Mouse (Mus musculus): ENCODE data around the gene Gm47996. TPM values are rescaled to one million over a fixed set of nuclear protein-coding genes. Genes with fewer than 3 reads are reported as not detected.
"Not testable (repeated sequence)": the region's sequence is repeated elsewhere in the genome, so short reads cannot be mapped to it uniquely, and the experiment has no call there.

The Gm47996 gene
- not detected in 2 replicates for polyA plus RNA-seq (2012; ENCODE audit: insufficient read depth, insufficient read length, low replicate concordance, missing spikeins)

DNA sequence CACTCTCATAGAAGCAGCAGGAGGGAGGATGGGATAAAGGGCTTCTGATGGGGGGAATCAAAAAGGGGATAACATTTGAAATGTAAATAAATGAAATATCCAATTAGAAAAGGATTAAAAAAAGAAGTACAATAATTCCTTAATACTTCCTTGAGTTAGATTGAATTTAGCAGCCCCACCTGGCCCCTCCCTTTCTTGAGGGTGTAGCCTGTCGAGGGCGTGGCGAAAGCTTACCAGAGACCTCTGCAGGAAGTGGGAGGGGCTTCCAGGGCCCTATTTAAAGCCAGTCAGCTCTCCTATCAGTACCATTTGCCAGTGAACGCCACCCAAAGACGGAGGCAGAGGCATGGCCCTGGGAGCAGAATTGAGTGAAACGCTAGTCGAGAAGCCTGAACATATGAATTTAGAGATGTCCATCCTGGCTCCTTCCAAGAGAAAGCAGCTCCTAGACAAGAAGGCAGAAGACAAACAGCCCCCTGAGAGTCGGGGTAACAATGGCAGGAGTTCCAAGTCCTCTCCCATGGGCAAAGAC, at the start of gene Gm47996:
Gene Gm47996, plus strand, starts transcription at position 308 of the 532 bp plus-strand sequence.
- WGBS, result 99% methylated on average over 5 of the region's 8 CpGs
- H3K4me1 ChIP-seq (ENCODE audit: control insufficient read depth, insufficient read depth, low read length); H3K27ac ChIP-seq (ENCODE audit: insufficient read depth, low read depth, low read length); H3K4me3 ChIP-seq (ENCODE audit: insufficient read depth, low read depth, low read length): not testable (repeated sequence)

DNA sequence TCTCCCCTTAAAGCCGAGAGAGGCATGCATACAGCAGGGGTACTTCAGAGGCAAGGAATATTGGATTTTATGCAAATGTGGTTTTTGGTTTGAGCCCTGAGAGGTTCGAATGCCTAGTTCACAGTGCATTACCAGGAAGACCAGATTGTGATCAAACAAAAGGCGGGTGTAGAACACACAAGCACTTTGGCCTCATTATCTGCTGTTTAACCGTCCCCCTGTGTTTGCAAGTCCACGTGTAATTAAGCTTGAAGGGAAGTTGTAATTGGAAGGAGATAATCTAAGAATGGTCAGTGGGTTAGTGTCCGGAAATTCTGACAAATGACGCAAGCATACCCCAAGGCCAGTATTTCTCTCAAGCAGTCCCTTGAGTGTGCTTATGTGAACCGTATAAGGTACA, 43.9 kb upstream of the Gm47996 start:
- 72% methylated on average over 8 of the region's 8 CpGs for WGBS

DNA sequence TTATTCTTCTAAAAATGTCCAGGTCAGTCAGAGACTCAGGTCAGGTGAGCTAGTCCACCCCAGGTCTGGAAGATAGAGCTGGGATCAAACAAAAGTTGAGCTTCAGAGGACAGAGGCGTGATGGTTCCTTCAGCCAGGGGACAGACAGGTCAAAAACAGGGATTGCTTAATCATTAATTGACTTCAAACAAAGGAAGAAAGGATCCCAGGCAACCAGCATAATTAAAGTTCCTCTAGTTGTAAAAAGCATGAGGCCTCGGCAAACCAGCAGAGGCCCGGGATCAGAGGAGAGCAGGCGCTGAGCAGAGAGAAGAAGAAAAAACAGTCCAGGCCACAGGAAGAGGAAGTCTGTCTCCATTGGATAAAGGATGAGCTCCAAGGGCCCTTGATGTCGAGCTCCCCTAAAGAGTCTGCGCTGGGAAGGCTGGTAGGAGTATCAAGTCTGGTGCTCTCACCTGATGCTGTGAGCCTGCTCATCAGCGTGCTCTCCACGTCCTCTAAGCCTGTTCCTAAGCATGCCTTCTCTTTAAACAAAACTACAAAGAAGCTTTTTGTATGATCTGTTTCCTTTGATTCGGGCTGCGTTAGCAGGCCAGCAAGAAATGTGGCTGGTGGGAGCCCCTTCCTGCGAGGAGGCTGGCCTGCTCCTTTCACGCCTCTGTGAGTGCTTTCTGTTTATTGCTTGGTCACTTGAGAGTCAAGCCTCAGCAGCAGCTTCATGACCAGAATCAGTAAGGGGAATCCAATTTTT, 42.5 kb upstream of the Gm47996 start:
- Histone ChIP-seq H3K27ac (ENCODE audit: insufficient read depth, low read depth, low read length) (no peak overlapping the region), H3K4me3 (ENCODE audit: insufficient read depth, low read depth, low read length) (no peak overlapping the region), H3K4me1 (ENCODE audit: control insufficient read depth, insufficient read depth, low read length) (no peaks in the 10 kb centered on the region; the same call in 1 of the 2 replicates)
- no peak for TF ChIP-seq CTCF (IDR thresholded peaks at IDR 0.05; ENCODE audit: insufficient read depth, low read depth, low read length)
- TF ChIP-seq POLR2A (IDR thresholded peaks at IDR 0.05; ENCODE audit: insufficient read depth, low read depth, low read length), result no peak
- 71% methylated on average over 12 of the region's 12 CpGs for WGBS

More for the DNA sequence above, 43.9 kb upstream of the Gm47996 start:
- H3K4me3 ChIP-seq (ENCODE audit: insufficient read depth, low read depth, low read length), result no peak overlapping the region
- no peak for TF ChIP-seq CTCF (IDR thresholded peaks at IDR 0.05; ENCODE audit: insufficient read depth, low read depth, low read length)
- TF ChIP-seq POLR2A (IDR thresholded peaks at IDR 0.05; ENCODE audit: insufficient read depth, low read depth, low read length), result no peak
- H3K4me1 ChIP-seq (ENCODE audit: control insufficient read depth, insufficient read depth, low read length), result no peaks in the 10 kb centered on the region; the same call in 1 of the 2 replicates
- no peak overlapping the region for H3K27ac ChIP-seq (ENCODE audit: insufficient read depth, low read depth, low read length)

DNA sequence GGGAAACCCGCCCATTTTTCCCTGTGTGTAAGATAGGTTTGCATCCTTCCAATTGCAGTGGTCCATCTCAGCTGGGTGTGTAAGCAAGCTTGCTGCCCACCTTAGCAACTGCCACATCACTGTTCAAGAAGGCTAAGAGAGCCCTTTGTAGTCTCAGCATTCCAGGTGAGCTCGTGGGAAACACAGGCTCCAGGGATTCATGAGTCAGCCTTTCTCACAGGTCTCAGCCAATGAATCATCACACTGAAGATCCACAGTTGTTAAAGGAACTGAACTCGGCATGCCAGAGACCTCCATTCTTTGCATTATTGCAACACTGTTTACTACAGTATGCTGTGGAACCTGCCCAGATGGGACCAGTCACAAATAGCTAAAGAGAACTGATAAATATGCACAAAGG, 41.3 kb upstream of the Gm47996 start:
- TF ChIP-seq CTCF (IDR thresholded peaks at IDR 0.05; ENCODE audit: insufficient read depth, low read depth, low read length) (no peak), POLR2A (IDR thresholded peaks at IDR 0.05; ENCODE audit: insufficient read depth, low read depth, low read length) (no peak)
- Histone ChIP-seq H3K4me3 (ENCODE audit: insufficient read depth, low read depth, low read length) (no peak overlapping the region), H3K4me1 (ENCODE audit: control insufficient read depth, insufficient read depth, low read length) (no peaks in the 10 kb centered on the region; the same call in 1 of the 2 replicates), H3K27ac (ENCODE audit: insufficient read depth, low read depth, low read length) (no peak overlapping the region)
- 65% methylated on average over 3 of the region's 3 CpGs for WGBS

DNA sequence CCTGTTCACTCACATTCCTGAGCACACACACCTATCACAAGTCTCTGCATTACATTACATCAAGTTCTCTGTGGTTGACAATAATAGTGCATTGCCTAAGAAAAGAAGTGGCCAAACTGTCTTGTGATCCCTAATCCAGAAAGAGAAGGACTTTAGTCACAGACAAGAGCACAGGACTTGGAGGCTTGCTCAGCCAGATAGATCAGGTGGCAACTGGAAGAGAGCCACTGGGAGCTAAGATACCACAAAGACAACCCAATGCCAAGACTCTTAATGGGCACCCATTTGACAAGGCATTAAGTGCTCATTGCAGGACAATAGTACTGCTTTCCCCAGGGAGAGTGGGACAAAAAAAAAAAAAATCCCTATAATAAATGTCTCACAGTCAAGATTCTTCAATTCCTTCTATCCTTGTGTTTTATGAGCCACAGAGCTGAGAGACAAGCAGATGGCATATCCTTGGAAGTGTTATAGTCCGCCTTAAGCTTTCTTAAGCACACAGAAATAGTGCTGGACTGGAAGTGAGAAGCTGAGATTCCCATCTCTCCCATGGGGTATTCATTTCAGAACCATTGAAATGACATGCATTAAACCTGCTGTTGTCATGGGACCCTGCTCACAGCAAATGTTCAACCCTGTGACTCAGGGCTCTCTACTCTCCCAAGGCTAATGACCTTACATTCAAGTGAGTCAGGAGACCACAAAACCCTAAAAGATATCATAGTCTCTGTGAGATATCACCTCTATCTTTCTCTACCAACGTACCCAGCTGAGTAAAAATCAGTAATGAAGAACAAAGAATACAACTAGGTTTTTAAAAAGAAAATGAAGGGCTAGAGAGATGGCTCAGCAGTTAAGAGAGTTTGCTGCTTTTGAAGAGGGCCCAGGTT, 38.1 kb upstream of the Gm47996 start:
- TF ChIP-seq POLR2A (IDR thresholded peaks at IDR 0.05; ENCODE audit: insufficient read depth, low read depth, low read length) (no peak), CTCF (IDR thresholded peaks at IDR 0.05; ENCODE audit: insufficient read depth, low read depth, low read length) (no peak)

DNA sequence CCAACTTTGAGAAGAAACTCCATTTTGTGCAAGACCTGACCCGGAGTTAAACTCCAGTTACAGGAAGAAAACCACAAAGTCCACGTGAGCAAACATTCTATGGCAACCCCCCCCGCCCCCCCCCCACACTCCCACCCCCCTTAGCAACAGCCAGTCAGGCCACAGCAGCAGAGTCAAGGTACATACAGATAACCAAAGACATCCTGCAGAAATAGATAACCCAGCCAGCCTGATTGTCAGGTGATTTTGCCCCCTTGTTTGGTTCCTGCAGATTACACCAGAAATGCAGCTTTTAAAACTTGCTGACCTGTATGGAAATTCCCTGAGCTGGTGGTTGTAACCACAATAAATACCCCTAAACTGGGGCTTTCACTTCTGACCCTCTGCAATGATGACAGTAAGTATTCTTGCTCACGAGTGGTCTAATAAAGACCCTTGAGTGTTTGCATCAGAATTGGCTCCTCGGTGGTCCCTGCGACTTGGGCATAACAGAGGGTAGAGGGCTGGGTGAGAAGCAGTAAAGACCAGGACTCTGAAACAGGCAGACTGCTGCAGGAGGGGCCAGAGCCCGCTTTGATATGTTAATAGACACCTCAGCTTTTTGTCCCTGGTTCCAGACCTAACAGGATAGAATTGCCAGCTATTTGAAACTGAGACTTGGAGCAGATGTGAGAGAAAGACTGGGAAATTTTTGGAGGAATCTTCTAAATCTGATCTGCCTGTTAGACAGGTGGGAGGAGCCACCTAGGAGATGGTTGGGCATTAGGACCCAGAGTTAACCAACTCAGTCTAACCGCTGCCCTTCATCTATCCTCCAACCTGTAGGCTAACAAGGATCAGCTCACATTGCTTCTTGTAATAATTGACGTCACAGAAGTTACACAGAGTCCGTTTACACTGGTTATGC, 32.6 kb upstream of the Gm47996 start:
- no peak overlapping the region for H3K27ac ChIP-seq (ENCODE audit: insufficient read depth, low read depth, low read length)

More for the DNA sequence above, 38.1 kb upstream of the Gm47996 start:
- Histone ChIP-seq H3K27ac (ENCODE audit: insufficient read depth, low read depth, low read length) (no peak overlapping the region), H3K4me1 (ENCODE audit: control insufficient read depth, insufficient read depth, low read length) (no peaks in the 10 kb centered on the region; the same call in 1 of the 2 replicates), H3K4me3 (ENCODE audit: insufficient read depth, low read depth, low read length) (no peak overlapping the region)
- WGBS, result 82% methylated on average over 2 of the region's 2 CpGs

DNA sequence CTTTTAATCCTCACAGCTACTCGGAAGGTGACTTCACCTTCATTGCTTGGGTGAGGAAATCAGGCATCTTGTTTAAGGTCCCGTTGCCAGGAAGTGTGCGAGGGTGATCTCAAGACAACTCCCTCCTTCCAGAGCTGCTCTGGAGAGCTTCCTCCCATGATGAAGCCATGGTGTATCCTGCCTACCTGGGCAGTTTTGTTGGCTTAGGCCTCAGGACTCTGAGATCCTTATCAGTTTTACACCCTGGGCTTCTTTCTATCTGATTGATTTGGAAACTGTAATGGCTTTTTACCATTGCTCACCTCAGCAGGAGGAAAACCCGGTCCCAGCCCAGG, 32.0 kb upstream of the Gm47996 start:
- no peak for TF ChIP-seq POLR2A (IDR thresholded peaks at IDR 0.05; ENCODE audit: insufficient read depth, low read depth, low read length)
- no peak for TF ChIP-seq CTCF (IDR thresholded peaks at IDR 0.05; ENCODE audit: insufficient read depth, low read depth, low read length)
- no peak overlapping the region for H3K4me3 ChIP-seq (ENCODE audit: insufficient read depth, low read depth, low read length)
- 41% methylated on average over 4 of the region's 4 CpGs for WGBS
- H3K27ac ChIP-seq (ENCODE audit: insufficient read depth, low read depth, low read length), result no peak overlapping the region
- no peaks in the 10 kb centered on the region for H3K4me1 ChIP-seq (ENCODE audit: control insufficient read depth, insufficient read depth, low read length)

More for the DNA sequence above, 32.6 kb upstream of the Gm47996 start:
- Histone ChIP-seq H3K4me3 (ENCODE audit: insufficient read depth, low read depth, low read length) (no peak overlapping the region), H3K4me1 (ENCODE audit: control insufficient read depth, insufficient read depth, low read length) (no peaks in the 10 kb centered on the region)
- TF ChIP-seq POLR2A (IDR thresholded peaks at IDR 0.05; ENCODE audit: insufficient read depth, low read depth, low read length), result no peak
- no peak for TF ChIP-seq CTCF (IDR thresholded peaks at IDR 0.05; ENCODE audit: insufficient read depth, low read depth, low read length)
- WGBS, result 23% methylated on average over 10 of the region's 10 CpGs

DNA sequence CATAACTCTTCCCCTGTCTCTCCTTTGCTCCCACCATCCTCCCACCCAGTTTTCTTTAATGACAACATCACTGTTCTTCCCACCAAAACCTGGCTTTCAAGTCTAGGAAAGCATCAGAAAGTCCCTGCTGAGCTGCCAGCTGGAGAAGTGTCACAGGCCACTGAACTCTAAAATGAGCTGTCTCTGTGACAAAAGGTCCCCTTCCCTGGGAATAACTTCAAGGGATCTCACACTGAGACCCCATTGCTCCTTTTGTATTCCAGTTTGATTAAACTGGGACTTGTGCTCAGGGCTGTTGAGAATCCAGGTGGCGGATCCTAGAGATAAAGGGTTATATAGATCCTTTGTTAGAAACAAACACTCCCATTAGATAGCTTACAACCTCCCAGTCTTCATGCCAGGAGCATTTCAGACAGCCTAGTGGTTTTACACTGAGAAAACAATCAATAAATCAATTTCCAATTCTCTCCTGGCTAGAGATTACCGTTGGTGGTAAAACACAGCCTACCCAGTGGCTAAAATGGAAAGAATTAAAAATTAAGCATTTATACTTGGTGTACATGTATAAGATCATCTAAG, 31.3 kb upstream of the Gm47996 start:
- Histone ChIP-seq H3K4me1 (ENCODE audit: control insufficient read depth, insufficient read depth, low read length) (no peaks in the 10 kb centered on the region), H3K27ac (ENCODE audit: insufficient read depth, low read depth, low read length) (no peak overlapping the region), H3K4me3 (ENCODE audit: insufficient read depth, low read depth, low read length) (no peak overlapping the region)
- 81% methylated on average over 2 of the region's 2 CpGs for WGBS
- no peak for TF ChIP-seq POLR2A (IDR thresholded peaks at IDR 0.05; ENCODE audit: insufficient read depth, low read depth, low read length)
- TF ChIP-seq CTCF (IDR thresholded peaks at IDR 0.05; ENCODE audit: insufficient read depth, low read depth, low read length), result no peak
